Mouse (Mus musculus) urinary bladder, adult 18-20 months (tissue): ENCODE data around the gene Pfkfb2.
A peak's percentile ranks its signal among the peaks of the same experiment; 100 is the strongest.

Experiments used
- DNase-seq, 2 experiments: peaks; one replicate each; pipeline ENCODE4 v3.0.0; 2022; ENCODE audit warnings: low spot score in 2 of 2, mixed read lengths in 2 of 2

The Pfkfb2 gene

GRCm38 (mm10) chr1:130737916-130738315, 8.9 kb upstream of the Pfkfb2 start:
- no peak for DNase-seq

DNA sequence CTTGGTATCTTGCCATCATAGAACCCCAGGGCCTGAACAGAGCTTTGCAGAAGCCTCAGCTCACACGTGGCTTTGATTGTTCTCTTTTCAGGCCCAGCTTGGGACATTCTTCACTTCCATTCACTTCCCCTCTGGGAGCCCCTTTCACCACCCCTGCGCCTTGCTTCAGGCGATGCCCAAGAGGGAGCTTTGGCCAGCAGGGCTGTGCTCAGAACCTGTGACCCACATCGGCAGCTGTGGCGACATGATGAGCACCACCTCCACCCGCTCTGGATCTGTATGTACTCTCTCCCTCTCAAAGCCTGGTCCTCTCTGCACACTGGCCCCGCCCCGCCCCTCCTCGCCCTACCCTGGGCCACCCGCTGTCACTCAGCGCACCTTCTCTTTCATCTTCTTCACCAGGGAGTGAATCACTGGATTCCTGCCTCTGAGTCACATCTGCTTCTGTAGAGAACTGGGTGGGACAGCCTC, 8.4 kb upstream of the Pfkfb2 start:
- DNase-seq, result no peak

- DNase-seq, result no peak
These were observed 5.8 kb upstream of the Pfkfb2 start for GRCm38 (mm10) chr1:130734852-130735251.

GRCm38 (mm10) chr1:130734452-130734851, 5.4 kb upstream of the Pfkfb2 start:
- DNase-seq, result no peak

DNA sequence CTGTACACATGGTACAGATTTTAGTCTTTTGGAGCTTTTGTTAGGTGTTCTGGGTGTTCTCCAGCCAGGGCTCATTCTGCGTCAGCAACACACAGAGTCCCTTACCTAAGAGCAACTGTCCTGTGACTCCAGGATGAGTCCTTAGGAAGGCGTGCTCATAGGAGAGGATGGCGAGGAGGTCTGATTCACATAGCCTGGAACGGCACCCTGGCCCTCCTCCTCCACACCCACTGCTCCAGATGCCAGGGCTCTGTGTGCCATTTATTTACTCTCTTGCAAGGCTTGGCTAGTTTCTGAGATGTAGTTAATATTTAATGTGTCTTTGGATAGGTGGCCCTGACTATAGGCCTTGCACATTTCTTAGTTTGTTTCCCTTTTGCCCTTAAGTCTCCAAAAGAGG, 4.6 kb upstream of the Pfkfb2 start:
- DNase-seq, result peak in 1 of 2 experiments; percentile 42

DNA sequence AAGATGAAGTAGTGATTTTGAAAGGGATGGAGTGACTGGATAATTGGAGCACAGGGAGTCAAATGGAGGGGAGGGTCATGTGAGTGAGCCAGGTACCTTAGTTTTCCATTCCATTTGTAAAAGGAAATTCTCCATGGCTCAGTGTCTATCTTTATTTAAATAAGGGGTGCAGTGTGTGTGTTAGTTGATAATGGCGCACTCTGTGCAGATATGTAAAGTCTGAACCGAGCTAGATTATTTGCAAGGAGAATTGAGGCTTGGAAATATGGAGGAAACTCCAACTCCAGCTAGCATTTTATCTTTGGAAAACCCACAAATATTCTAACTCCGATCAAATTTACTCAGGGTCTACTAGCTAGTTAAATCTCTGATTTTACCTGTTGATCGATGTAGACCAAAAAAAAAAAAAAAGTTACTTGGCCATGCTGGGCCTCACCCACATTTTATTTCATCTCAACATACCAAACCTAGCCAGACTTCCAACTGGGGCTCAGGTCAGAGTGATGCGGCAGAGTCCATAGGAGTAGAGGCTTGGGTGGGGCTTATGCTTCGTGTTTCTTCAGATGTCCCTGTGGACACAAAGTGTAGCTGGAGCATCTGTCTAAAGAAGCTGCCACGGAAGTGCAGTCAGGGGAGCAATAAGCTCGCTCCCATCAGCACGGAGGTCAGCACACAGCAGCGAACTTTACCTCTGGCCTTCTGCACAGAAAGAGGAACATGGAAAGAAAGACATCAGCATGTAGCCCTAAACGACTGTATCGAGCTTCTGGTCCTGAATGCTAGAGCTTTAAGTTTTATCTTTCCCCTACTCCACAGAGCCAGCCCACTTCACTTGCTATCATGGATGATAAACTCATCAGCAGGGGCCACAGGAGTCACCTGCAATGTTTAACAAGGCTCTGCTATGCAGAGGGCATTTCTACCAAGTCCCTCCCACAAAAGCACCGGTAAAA, 3.9 kb upstream of the Pfkfb2 start:
- DNase-seq, result no peak

GRCm38 (mm10) chr1:130731741-130732337, 2.8 kb upstream of the Pfkfb2 start, which contains the start of gene AA986860:
TSS of gene AA986860 (plus strand) at chr1:130731976.
- peak in 1 of 2 experiments; percentile 37 for DNase-seq

GRCm38 (mm10) chr1:130728708-130729107, 345 bp downstream of the Pfkfb2 start:
- DNase-seq, result no peak

GRCm38 (mm10) chr1:130728070-130728469, 983 bp downstream of the Pfkfb2 start:
- no peak for DNase-seq

GRCm38 (mm10) chr1:130726396-130726795, 2.7 kb downstream of the Pfkfb2 start:
- DNase-seq, result no peak

GRCm38 (mm10) chr1:130724206-130724605, 4.8 kb downstream of the Pfkfb2 start:
- DNase-seq, result no peak

DNA sequence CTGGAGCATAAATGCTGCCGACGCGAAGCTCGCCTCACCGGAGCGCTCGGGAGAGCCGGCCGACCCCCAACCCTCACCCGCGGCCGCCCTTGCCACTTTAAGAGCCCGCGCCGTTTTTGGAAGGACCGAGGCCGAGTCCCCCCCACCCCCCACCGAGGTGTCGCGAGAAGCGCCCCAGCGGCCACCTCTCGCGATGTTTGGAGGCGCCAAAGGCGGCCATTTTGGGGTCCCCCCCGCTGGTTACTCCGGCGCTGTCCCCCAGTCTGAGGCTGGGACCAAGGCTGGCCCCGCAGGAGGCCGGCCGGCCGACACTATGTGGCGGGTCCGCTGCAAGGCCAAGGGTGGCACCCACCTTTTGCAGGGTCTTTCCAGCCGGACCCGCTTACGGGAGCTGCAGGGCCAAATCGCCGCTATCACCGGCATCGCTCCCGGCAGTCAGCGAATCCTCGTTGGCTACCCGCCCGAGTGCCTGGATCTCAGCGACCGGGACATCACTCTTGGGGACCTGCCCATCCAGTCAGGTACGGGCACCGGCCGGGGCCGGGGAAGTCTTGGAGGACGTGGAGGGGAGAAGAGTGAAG, 11.7 kb downstream of the Pfkfb2 start, which contains the start of gene Yod1:
Gene Yod1, plus strand, starts transcription at position 37 of the 581 bp plus-strand sequence.
- peak; percentile 79 to 86 for DNase-seq

DNA sequence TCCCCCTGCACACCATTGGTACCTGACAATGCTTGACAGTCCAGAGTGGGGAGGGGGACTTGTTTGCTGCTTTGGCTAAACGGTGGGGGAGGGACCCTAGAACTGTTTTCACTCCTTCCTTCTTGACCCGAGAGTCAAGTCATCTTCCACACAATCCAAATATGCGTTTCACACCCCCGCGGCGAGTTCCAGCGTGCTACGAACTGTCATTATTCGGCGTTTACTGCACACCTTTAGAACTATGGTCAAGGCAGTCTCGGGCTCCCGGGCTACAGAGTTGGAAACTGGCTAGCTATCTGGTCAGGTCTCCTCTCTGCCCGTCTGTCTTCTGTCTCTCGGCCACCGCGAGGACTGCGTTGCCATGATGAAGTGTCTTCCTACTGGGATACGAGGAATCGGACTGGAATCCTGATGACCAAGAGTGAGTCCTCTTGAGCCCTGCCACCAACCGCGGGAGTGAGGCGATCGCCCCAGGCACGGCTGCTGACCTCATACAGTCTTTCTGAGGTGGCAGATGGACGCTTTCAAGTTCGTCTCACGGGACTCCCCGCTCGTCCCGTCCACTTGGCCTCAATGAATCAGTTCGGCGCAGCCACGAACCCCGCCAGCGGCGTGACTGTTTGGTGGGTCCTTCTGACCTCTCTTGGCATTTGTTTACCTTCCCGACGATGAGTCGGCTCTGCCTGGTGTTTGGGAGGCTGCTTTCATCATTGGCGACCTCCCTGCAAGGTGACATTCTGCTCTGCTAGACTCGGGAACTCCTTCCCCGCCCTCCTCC, 12.4 kb downstream of the Pfkfb2 start:
- peak in 1 of 2 experiments; percentile 59 for DNase-seq

- no peak for DNase-seq
These were observed 12.9 kb downstream of the Pfkfb2 start for GRCm38 (mm10) chr1:130716218-130716512.

GRCm38 (mm10) chr1:130715561-130716217, 13.4 kb downstream of the Pfkfb2 start, which contains the start of gene Gm29427:
TSS of gene Gm29427 (minus strand) at chr1:130715799.
- DNase-seq, result peak; percentile 93 to 98

DNA sequence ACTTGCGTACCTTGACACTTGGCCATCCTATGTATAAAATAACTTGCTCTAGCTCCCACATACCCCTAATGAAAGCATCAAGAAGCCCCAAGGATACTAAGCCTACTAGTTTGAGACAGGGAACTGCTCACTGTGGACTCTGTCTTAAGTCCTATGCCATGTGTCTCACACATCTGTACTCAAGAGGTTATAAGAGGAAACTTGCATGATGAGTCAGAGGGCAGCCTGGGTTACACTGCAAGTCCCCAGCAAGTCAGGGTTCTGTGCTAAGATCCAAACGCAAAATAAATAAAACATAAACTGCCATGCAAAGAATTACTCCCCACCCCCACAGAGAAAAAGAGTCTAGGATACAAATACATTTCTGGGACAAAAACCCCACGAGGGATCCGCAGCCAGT, 15.0 kb downstream of the Pfkfb2 start:
- no peak for DNase-seq

DNA sequence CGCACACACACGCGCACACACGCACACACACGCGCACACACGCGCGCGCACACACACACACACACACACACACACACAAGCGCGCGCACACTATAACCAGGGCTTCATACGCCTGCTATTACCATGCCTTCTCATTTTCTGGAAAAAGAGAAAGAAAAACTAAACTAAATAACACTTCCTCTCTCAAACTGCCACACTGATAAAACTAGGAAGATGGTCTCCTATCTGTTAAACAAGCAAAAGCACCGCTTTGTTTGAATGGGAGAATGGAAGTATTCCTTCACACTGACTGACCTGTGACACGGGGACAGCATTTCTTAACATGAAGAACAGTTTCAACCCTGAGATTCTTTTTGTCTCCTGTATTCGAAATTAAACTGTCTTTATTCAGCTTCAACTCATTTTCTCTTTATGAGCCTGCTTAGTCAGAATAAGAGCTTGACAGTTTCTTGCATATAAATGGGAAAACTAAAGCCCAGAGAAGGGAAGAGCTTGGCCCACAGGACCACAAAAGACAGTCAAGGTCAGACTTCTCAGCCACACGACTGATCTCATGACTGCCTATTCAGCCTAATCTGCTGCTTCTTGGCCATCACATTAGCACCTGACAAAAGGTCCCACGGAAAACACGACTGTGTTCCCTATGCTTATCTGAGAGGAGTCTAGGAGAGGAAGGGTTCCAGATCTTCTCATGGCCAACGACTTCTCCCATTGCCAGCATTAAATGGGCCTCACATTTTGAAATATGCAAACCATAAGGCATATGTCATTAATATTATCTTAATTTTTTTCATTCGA, 18.6 kb downstream of the Pfkfb2 start:
- no peak for DNase-seq

DNA sequence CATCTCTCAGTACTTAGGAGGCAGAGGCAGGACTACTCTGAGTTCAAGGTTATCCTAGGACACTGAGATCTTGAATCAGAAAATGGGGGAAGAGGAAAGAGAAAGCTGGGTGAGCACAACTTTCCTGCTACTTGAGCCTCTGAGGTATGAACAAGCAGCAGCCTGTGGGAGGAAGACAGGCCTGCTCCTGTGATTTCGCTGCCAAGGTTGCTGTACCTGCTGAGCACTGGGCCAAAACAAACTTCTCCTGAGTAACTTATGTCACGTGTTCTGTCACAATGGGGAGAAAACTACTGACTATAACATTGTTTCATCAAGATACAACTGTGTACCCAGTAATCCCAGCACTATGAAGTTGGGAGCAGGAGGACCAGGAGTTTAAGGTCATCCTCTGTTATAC, 25.4 kb downstream of the Pfkfb2 start:
- DNase-seq, result peak in 1 of 2 experiments; percentile 54

GRCm38 (mm10) chr1:130701976-130702375, 27.1 kb downstream of the Pfkfb2 start:
- no peak for DNase-seq

DNA sequence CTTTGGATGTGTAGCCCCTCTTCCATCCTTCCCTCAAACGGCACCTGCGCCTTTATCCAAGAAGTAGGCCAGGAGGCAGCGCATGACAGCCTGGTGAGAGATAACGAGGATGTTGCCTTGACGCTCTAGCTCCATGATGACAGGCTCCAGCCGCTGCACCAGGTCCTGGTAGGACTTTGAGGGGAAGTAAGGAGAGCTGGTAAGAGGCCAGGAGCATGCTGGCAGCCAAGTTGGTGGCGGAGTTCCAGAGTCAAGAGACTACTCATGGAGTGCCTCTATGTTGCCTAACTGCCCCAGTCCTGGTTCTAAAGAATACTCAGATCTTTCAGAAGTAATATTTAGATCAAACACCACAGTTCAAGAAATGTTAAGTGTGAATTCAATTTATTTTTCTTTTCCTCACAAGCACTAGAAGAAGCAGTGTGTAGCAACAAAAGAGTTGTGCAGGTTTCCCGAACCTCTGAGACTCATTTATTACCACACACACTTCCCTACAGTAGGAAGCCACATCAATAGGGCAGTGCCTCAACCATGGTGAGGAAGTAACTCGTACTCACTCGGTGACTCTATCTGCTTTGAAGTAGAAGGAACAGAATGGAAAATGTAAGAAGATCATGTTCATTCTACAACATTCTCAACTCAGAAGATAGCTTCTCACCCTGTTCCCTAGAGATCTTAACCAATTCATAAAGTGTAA, 29.0 kb downstream of the Pfkfb2 start:
- no peak for DNase-seq
